Mouse (Mus musculus) liver, embryonic 14.5 days (tissue): Measurements from ENCODE around the gene Erfe.

ENCODE experiments used
- CTCF ChIP-seq: IDR thresholded peaks from 2 replicates; pipeline ENCODE4 v1.5.1; 2016; ENCODE audit warnings: antibody characterized with exemption, low read depth, control low read depth
- EP300 ChIP-seq: IDR thresholded peaks from 2 replicates; pipeline ENCODE4 v1.6.1; 2016; ENCODE audit warnings: antibody characterized with exemption, low read depth

DNA sequence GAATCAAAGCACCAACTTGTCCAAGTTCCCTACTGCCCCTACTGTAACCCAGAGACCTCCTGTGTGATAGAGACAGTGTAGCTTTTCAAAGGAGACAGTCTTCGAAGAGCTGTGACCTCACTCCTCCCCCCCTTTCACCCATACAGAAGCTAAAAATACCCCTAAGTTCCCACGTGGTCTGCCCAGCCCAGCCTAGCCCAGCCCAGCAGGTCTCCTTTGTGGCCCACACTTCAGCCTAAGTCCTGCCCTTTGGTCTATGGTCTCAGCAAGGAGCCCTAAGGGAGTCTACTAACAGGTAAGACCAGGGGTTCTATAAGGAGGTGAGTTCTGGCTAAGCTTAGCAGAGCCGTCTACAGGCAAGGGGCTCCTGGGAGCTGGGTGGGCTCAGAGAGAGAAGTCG, 15.4 kb upstream of the Erfe start, which contains the start of gene Klhl30:
- TF ChIP-seq CTCF = no peak
- no peak for TF ChIP-seq EP300
